Mouse (Mus musculus): ENCODE data around the gene Sacs.

- no peak for TF ChIP-seq GATA1 (IDR thresholded peaks at IDR 0.05; ENCODE audit: low read length)
- TF ChIP-seq TAL1 (IDR thresholded peaks at IDR 0.05; ENCODE audit: low read length), result no peak
Measured at GRCm38 (mm10) chr14:61132556-61132955, 5.7 kb upstream of the Sacs start.
